Mouse (Mus musculus): ENCODE measurements around the gene Rhox6. TPM values are rescaled to one million over a fixed set of nuclear protein-coding genes. Genes with fewer than 3 reads are reported as not detected.
"Not testable (repeated sequence)": the region's sequence is repeated elsewhere in the genome, so short reads cannot be mapped to it uniquely, and the experiment has no call there.

Gene Rhox6
- polyA plus RNA-seq (2016; fragmentation: Nextera tagmentation; extraction: Ambion mirVana): not detected in 2 replicates

DNA sequence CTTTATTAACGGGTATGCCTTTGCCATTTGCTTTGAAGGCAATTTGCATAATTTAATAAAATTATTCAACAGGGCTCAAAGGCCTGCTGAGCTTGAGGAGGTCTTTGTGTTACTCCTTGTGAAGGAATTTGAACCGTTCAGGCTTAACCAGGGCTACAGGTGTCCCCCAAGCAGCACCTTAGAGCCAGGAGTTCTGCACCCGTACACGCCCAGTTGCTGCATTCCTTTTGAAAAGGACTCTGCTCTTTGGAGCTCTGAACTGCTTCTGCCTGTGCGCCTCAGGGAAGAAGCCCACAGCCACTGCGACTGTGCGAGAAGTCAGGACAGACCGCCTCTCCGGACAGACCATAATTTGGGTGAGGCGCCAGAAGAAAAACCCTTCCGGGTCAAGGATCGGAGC lies at the start of gene Rhox6:
TSS of gene Rhox6 (plus strand) at position 301 of the 400 bp plus-strand sequence.
- H3K4me2 ChIP-seq; H3K27ac ChIP-seq (ENCODE audit: poor library complexity, severe bottlenecking); H3K9ac ChIP-seq; ATAC-seq (ENCODE audit: insufficient number of reproducible peaks, low FRiP score); H3K4me3 ChIP-seq; H3K36me3 ChIP-seq; H3K9me3 ChIP-seq (replicated peaks); H3K4me1 ChIP-seq (replicated peaks); H3K27me3 ChIP-seq (replicated peaks): not testable (repeated sequence)
- 80% methylated on average over 5 of the region's 12 CpGs for WGBS

DNA sequence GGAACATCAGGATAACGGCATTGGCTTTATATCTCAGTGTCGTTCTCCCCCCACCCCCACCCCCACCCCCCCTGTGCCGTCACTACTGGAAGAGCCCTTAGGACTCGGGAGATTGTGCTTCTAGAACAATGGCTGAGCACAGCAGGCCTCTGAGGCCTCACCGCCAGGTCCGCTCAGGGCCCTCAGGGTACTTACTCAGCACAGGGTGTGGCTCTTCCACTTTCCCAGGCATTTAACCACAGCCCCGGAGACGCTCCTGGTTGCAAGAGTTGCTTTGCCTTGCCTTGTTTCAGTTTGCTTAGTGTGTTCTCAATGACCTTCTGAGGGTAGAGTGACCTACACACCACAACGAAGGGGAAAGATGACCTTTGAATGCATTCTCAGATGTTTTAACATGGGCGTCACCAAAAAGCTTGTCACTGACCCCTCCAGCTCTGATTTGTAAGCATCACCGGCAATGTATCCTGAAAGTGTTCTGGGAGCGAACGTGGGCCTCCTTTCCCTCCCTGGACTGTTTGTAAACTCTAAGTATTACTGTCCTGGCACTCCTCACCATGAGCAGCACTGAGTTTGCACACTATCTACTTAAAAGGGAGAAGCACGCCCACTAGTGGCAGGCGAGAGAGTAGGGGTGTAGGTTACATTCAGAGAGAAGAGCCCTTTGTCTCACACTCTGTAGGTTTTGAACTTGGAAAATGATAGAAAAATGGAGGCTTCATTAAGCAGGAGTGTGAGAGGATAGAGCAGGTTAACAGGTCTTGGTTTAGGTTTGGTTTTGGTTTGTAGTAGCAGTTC lies 19.2 kb upstream of the Rhox6 start:
- H3K9me3 ChIP-seq (replicated peaks): no peaks in the 10 kb centered on the region
- H3K4me3 ChIP-seq: no peak overlapping the region
- no peak for ATAC-seq (ENCODE audit: insufficient number of reproducible peaks, low FRiP score)
- no peaks in the 10 kb centered on the region for H3K4me1 ChIP-seq (replicated peaks)
- H3K9ac ChIP-seq: no peak overlapping the region
- no peaks in the 10 kb centered on the region for H3K36me3 ChIP-seq
- 77% methylated on average over 15 of the region's 15 CpGs for WGBS
- H3K27me3 ChIP-seq (replicated peaks): no peaks in the 10 kb centered on the region
- H3K4me2 ChIP-seq: no peak overlapping the region
- H3K27ac ChIP-seq (ENCODE audit: poor library complexity, severe bottlenecking): no peak overlapping the region

DNA sequence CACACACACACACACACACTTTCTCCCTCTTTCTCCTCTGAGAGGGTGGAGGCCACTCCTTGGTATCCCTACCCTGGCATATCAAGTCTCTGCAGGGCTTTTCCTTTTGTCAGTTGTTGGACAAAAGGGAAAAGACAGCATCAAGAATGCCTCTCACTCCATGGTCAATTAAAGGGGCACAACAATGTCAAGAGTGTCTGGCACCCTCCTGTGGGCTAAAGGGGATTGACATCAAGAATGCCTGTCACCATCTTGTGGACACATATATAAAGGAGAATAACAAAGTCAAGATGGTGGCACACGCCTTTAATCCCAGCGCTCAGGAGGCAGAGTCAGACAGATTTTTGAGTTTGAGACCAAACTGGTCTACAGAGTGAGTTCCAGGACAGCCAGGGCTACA lies 17.3 kb upstream of the Rhox6 start:
- Histone ChIP-seq H3K9ac (no peak overlapping the region), H3K9me3 (replicated peaks) (no peaks in the 10 kb centered on the region), H3K4me2 (no peak overlapping the region), H3K27ac (ENCODE audit: poor library complexity, severe bottlenecking) (no peak overlapping the region), H3K36me3 (no peaks in the 10 kb centered on the region), H3K4me3 (no peak overlapping the region), H3K4me1 (replicated peaks) (no peaks in the 10 kb centered on the region), H3K27me3 (replicated peaks) (no peaks in the 10 kb centered on the region)
- 80% methylated on average over 2 of the region's 2 CpGs for WGBS
- no peak for ATAC-seq (ENCODE audit: insufficient number of reproducible peaks, low FRiP score)

DNA sequence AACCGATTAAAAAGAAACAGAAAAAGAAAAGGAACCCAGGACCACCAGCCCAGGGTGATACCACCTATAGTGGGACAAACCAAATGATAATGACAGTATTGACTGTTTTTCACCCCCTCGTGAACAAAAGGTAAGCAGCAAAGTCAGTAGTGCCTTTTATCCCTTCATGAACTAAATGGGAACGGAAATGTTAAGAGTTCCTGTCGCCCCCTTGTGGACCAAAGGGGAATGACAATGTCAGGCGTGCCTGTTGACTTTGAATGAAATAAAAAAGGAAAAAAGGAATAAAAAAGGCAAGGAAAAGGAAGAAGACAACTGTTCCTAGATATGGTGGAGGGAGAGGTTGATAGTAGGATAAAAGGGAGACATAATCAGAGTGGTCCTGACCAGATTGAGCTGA lies 15.5 kb upstream of the Rhox6 start:
- Histone ChIP-seq H3K27me3 (replicated peaks) (no peaks in the 10 kb centered on the region), H3K4me3 (no peak overlapping the region), H3K4me1 (replicated peaks) (no peaks in the 10 kb centered on the region), H3K27ac (ENCODE audit: poor library complexity, severe bottlenecking) (no peak overlapping the region), H3K4me2 (no peak overlapping the region), H3K9ac (no peak overlapping the region), H3K36me3 (no peaks in the 10 kb centered on the region), H3K9me3 (replicated peaks) (no peaks in the 10 kb centered on the region)
- no peak for ATAC-seq (ENCODE audit: insufficient number of reproducible peaks, low FRiP score)
- WGBS: 27% methylated on average over 5 of the region's 5 CpGs

DNA sequence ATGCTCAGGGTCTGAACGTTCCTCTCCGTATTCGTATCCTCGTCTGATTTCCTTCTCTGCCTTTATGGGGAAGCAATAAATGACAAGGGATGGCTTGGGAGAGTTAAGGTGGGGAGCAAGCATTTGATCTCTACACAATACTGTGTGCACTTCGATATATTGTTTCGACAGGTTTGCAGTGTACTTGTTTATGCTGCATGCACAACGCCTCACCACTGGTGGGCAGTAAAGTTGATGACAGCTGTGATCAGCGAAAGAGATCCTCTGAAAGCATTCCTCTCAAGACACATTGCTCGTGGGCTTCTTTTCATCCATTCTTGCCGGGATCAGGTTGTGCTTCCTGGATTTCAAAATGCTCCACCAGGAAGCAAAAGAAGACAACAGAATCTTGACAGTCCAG lies 11.0 kb upstream of the Rhox6 start:
- no peak overlapping the region for H3K9ac ChIP-seq
- no peak overlapping the region for H3K4me3 ChIP-seq
- no peak overlapping the region for H3K27ac ChIP-seq (ENCODE audit: poor library complexity, severe bottlenecking)
- H3K27me3 ChIP-seq (replicated peaks): no peaks in the 10 kb centered on the region
- WGBS: 61% methylated on average over 10 of the region's 10 CpGs
- no peaks in the 10 kb centered on the region for H3K9me3 ChIP-seq (replicated peaks)
- ATAC-seq (ENCODE audit: insufficient number of reproducible peaks, low FRiP score): no peak
- H3K4me2 ChIP-seq: no peak overlapping the region
- no peaks in the 10 kb centered on the region for H3K4me1 ChIP-seq (replicated peaks)
- H3K36me3 ChIP-seq: no peaks in the 10 kb centered on the region

DNA sequence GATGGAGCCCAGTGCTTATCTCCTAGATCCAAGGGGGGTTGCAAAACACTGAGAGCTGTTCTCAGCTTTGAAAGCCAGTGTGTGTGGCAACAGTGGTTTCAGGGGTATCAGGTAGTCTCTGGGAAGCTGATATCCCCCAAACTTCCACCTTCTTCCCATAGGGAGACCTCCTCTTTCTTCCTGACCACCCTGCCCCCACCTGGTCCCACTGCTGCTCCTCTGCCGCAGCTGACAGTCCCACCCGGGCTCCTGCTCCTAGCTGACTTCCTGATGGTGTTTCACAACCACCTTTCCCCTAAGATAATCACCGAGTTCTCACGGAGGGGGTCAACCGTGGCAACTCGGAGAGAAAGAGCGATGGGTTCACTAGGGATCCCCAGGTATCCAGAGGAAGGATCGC lies 4.7 kb downstream of the Rhox6 start, which contains the start of gene Rhox7a:
TSS of gene Rhox7a (plus strand) at position 301 of the 400 bp plus-strand sequence.
- not testable (repeated sequence) for ATAC-seq (ENCODE audit: insufficient number of reproducible peaks, low FRiP score); H3K4me2 ChIP-seq; H3K27ac ChIP-seq (ENCODE audit: poor library complexity, severe bottlenecking); H3K9ac ChIP-seq; H3K4me1 ChIP-seq (replicated peaks); H3K27me3 ChIP-seq (replicated peaks); H3K9me3 ChIP-seq (replicated peaks); H3K36me3 ChIP-seq; H3K4me3 ChIP-seq
- WGBS: 56% methylated on average over 8 of the region's 8 CpGs

DNA sequence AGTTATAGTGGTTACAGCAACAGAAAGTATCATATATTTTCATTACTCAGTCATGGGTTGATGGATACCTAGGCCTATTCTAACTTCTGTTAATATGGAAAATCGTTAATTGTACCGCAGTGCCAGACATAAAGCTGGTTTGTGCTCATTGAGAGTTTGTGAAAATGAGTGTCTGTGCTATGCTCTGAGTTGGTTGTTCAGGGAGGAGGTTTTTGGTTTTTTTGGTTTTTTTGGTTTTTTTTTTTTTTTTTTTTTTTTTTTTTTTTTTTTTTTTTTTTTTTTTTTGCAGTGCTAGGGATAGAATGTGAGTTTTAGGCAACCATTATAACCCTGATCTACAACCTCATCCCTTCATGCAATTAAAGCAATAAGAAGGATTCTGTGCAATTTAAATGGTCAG lies 44.9 kb downstream of the Rhox6 start:
- no peaks in the 10 kb centered on the region for H3K27me3 ChIP-seq (replicated peaks)
- H3K9ac ChIP-seq: no peak overlapping the region
- no peaks in the 10 kb centered on the region for H3K36me3 ChIP-seq
- ATAC-seq (ENCODE audit: insufficient number of reproducible peaks, low FRiP score): no peak
- no peak overlapping the region for H3K27ac ChIP-seq (ENCODE audit: poor library complexity, severe bottlenecking)
- H3K4me2 ChIP-seq: no peak overlapping the region
- 96% methylated on average over 2 of the region's 2 CpGs for WGBS
- no peaks in the 10 kb centered on the region for H3K4me1 ChIP-seq (replicated peaks)
- H3K9me3 ChIP-seq (replicated peaks): no peaks in the 10 kb centered on the region
- H3K4me3 ChIP-seq: no peak overlapping the region

DNA sequence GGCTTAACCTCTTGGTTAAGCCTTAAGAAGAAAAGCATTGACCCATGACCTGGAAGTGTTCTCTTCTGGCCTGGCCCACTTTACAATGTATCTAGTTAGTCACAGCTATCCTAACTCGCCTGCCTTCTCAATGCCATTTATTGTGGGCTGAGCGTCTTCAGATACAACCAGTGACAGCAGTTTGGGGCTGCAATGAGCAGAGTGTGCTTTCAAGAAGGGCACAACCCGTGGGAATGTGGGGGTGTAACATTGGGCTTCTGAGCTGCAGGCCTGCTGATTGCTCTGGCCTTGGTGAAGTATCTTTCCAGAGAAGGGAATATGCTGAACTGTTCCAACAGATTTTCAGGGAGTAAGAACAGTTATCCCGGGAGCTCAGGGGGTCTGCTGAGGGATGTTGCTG lies 52.1 kb downstream of the Rhox6 start, which contains the start of gene Rhox8:
TSS of gene Rhox8 (minus strand) at position 101 of the 400 bp plus-strand sequence.
- WGBS: 66% methylated on average over 4 of the region's 4 CpGs
- no peaks in the 10 kb centered on the region for H3K27me3 ChIP-seq (replicated peaks)
- ATAC-seq (ENCODE audit: insufficient number of reproducible peaks, low FRiP score): no peak
- no peaks in the 10 kb centered on the region for H3K9me3 ChIP-seq (replicated peaks)
- no peak within 1 kb of the TSS for H3K4me2 ChIP-seq
- no peak within 1 kb of the TSS for H3K27ac ChIP-seq (ENCODE audit: poor library complexity, severe bottlenecking)
- no peaks in the 10 kb centered on the region for H3K36me3 ChIP-seq
- H3K4me1 ChIP-seq (replicated peaks): no peaks in the 10 kb centered on the region
- no peak within 1 kb of the TSS for H3K4me3 ChIP-seq
- no peak within 1 kb of the TSS for H3K9ac ChIP-seq

Other genes with a start within 250 kb of the Rhox6 start
- not detected in 2 replicates for gene Rhox3f, start 245.9 kb upstream of the Rhox6 start, polyA plus RNA-seq (2016; fragmentation: Nextera tagmentation; extraction: Ambion mirVana)
- gene Rhox4f, start 219.2 kb upstream of the Rhox6 start, polyA plus RNA-seq (2016; fragmentation: Nextera tagmentation; extraction: Ambion mirVana): not detected in 2 replicates
- gene Rhox3g, start 198.3 kb upstream of the Rhox6 start, polyA plus RNA-seq (2016; fragmentation: Nextera tagmentation; extraction: Ambion mirVana): not detected in 2 replicates
- not detected in 2 replicates for gene Rhox2g, start 183.4 kb upstream of the Rhox6 start, polyA plus RNA-seq (2016; fragmentation: Nextera tagmentation; extraction: Ambion mirVana)
- gene Rhox4g, start 175.6 kb upstream of the Rhox6 start, polyA plus RNA-seq (2016; fragmentation: Nextera tagmentation; extraction: Ambion mirVana): not detected in 2 replicates
- not detected in 2 replicates for gene Rhox3h, start 158.1 kb upstream of the Rhox6 start, polyA plus RNA-seq (2016; fragmentation: Nextera tagmentation; extraction: Ambion mirVana)
- gene Rhox2h, start 153.6 kb upstream of the Rhox6 start, polyA plus RNA-seq (2016; fragmentation: Nextera tagmentation; extraction: Ambion mirVana): not detected in 2 replicates
- gene Rhox5, start 22.1 kb upstream of the Rhox6 start, polyA plus RNA-seq (2016; fragmentation: Nextera tagmentation; extraction: Ambion mirVana): 11.2 and 12.9 TPM in 2 replicates
- not detected in 2 replicates for gene Rhox7a, start 4.8 kb downstream of the Rhox6 start, polyA plus RNA-seq (2016; fragmentation: Nextera tagmentation; extraction: Ambion mirVana)
- gene Rhox8, start 52.0 kb downstream of the Rhox6 start, polyA plus RNA-seq (2016; fragmentation: Nextera tagmentation; extraction: Ambion mirVana): not detected in 2 replicates
- not detected in 2 replicates for gene Rhox7b, start 70.3 kb downstream of the Rhox6 start, polyA plus RNA-seq (2016; fragmentation: Nextera tagmentation; extraction: Ambion mirVana)
- gene Rhox9, start 74.9 kb downstream of the Rhox6 start, polyA plus RNA-seq (2016; fragmentation: Nextera tagmentation; extraction: Ambion mirVana): not detected in 2 replicates
- not detected in 2 replicates for gene Btg1-ps1, start 191.9 kb downstream of the Rhox6 start, polyA plus RNA-seq (2016; fragmentation: Nextera tagmentation; extraction: Ambion mirVana)
- not detected in 2 replicates for gene Btg1-ps2, start 216.2 kb downstream of the Rhox6 start, polyA plus RNA-seq (2016; fragmentation: Nextera tagmentation; extraction: Ambion mirVana)
- gene Rhox10, start 239.6 kb downstream of the Rhox6 start, polyA plus RNA-seq (2016; fragmentation: Nextera tagmentation; extraction: Ambion mirVana): not detected in 2 replicates

Measured in heart, embryonic 12.5 days (tissue).